Mouse (Mus musculus) embryonic fibroblast, embryonic 13.5 days (primary cell): ENCODE results near the gene Ubn2. TPM values are rescaled to one million over a fixed set of nuclear protein-coding genes. Genes with fewer than 3 reads are reported as not detected.

Experiments
- H3K27ac ChIP-seq: 2 replicates; pipeline ENCODE4 v1.5.1; 2012; ENCODE audit warnings: low read length, control low read depth, inconsistent platforms; ENCODE audit not compliant: insufficient read depth
- H3K4me1 ChIP-seq: 2 replicates; pipeline ENCODE4 v1.6.1; 2011; ENCODE audit warnings: low read length; ENCODE audit not compliant: control insufficient read depth, insufficient read depth
- H3K4me3 ChIP-seq: 2 replicates; pipeline ENCODE4 v1.5.1; 2011; ENCODE audit warnings: mild to moderate bottlenecking, control low read depth, low read length; ENCODE audit not compliant: insufficient read depth
- CTCF ChIP-seq: IDR thresholded peaks from 2 replicates; pipeline ENCODE4 v1.5.1; 2011; ENCODE audit warnings: mild to moderate bottlenecking, control low read depth, low read length, moderate library complexity, borderline replicate concordance; ENCODE audit not compliant: insufficient read depth
- POLR2A ChIP-seq: IDR thresholded peaks from 2 replicates; pipeline ENCODE4 v1.6.1; 2011; ENCODE audit warnings: low read depth, mild to moderate bottlenecking, control low read depth, low read length, moderate library complexity
- polyA plus RNA-seq: library from polyadenylated mRNA; stranded (reverse); fragments of >200 nt; gene quantifications from 2 replicates; pipeline ENCODE4 v1.2.4, GENCODE M21; 2011; ENCODE audit warnings: low read depth; ENCODE audit not compliant: missing spikeins, insufficient read length

Ubn2 gene
- polyA plus RNA-seq, 1 experiment: 30.1 TPM

DNA sequence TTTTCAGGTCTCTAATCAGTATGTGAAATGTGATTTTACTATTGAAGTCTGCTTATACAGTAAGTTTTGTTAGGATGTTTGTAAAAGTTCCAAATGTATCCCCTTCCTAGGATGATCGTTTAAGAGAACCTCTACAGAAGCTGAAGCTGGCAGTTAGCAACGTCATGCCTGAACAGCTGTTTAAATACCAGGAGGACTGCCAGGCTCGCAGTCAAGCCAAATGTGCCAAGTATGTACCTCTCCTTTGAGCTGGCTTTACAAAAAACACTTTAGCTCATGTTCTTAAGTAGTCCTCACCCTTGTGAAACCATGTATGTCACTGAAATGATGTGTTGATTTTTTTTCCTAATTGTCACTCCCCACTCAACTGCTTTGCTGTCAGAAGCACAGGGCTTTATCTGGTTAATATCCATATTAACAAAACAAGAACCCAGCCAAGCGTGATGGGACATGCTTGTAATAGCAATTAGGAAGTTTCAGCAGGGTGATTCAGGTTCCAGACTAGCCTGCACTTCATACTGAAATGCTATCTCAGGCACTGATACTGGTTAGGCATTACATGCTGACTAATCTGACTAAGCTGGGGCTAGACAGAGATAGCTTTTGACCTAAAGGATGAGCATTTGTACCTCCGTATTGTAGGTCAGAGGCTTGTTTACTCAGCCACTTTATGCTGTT lies 48.1 kb downstream of the Ubn2 start:
- TF ChIP-seq CTCF (no peak), POLR2A (no peak)
- H3K4me1 ChIP-seq: no peaks in the 10 kb centered on the region
- no peak overlapping the region for H3K27ac ChIP-seq
- H3K4me3 ChIP-seq: no peak overlapping the region

DNA sequence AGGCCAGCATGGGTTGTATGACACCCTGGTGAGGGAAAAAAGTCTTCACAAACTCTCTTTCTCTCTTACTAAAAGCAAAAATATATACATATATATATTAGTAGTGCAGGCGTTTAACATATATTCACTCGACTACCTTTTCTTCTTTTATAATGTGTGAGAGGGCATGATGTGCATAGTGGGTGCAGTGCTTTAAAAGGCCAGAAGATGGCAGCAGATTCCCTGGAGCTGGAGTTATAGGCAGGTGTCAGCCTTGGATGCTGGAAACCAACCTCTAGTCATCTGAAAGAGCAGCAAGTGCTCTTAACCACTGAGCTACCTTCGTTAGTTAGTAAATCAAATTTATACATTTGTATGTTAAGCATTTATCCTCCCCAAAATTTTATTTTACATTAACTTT lies 58.8 kb downstream of the Ubn2 start:
- TF ChIP-seq POLR2A (no peak), CTCF (peak; percentile 51; the same call in 1 of the 2 replicates)
- no peaks in the 10 kb centered on the region for H3K4me1 ChIP-seq
- no peak overlapping the region for H3K27ac ChIP-seq
- no peak overlapping the region for H3K4me3 ChIP-seq

DNA sequence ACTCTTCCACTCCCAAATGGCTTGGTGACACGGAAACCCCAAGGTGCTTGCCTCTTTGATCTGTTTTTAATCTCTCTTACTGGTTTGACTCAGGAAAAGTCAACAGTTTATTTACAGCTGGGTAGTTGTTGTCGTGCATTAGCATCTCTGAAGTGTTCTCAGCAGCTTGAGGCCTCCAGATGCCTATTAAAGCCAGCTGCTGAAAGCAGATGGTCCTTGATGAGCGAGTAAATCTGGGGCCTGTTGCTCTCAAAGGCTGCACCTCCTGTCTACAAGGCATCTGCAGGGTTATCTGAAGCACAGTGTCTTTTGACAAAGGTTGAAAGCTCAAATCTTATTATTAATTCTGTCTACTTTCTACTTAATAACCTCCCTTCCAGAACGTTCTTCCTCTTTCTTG lies 61.9 kb downstream of the Ubn2 start:
- H3K4me1 ChIP-seq: no peaks in the 10 kb centered on the region
- H3K27ac ChIP-seq: no peak overlapping the region
- no peak overlapping the region for H3K4me3 ChIP-seq
- TF ChIP-seq CTCF: no peak
- no peak for TF ChIP-seq POLR2A

DNA sequence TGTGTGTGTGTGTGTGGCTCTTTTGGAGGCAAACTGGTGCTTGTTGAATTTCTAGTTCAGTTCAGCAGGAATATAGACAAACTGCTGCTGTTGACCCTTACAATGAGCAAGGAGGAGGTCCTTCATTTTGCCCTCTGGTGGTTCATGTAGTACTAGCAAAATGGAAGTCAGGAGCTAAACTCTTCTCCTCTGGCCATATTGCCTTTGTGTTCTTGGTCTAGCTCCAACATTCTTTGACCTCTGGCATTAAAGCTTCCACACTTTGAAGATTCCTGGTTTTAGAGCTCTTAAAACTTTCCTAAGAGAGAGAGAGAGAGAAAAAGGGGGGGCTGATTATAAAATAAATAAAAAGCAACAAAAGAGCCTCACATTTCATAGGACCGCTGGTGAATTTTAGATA lies 78.3 kb downstream of the Ubn2 start:
- TF ChIP-seq CTCF: no peak
- no peak for TF ChIP-seq POLR2A
- Histone ChIP-seq H3K4me3 (no peak overlapping the region), H3K27ac (no peak overlapping the region), H3K4me1 (no peaks in the 10 kb centered on the region)

DNA sequence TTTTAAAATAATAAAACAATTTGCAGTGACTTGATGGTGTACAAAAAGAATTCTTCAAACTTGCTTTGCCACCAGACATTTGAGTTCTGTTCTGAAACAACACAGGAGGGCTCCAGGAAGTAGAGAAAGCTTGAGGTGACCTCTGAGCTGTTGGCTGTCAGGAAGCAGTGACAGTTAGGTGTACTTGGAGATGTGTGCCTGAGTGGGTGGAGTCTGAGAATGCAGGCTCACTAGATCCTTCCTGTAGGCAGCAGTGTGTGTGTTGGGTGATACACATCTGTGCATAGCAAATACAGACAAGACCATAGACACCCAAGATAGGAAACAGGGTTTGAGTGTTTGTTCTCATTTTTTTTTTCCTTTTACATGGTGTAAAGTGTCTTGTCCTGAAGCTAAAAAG lies 79.1 kb downstream of the Ubn2 start:
- Histone ChIP-seq H3K27ac (no peak overlapping the region), H3K4me1 (no peaks in the 10 kb centered on the region), H3K4me3 (no peak overlapping the region)
- TF ChIP-seq CTCF (no peak), POLR2A (no peak)

DNA sequence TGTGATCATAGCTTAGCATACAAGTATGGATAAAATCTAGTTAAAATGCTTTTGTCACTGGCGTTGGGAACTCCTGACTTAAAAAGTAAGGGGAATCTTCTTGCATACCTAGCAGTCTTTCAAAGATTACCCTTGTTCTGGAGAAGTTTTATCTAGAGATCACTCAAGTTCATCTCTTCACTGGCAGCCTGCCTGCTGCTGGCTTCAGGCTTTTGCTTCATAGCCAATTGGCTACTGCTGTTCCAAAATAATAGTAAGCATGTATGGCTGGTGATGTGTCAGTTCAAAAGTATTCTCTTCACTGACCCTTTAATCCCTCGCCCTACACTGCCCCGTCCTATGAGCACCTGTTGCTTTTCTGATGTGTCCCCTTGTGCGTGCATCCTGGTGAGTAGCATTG lies 81.5 kb downstream of the Ubn2 start:
- TF ChIP-seq CTCF (no peak), POLR2A (no peak)
- Histone ChIP-seq H3K4me3 (no peak overlapping the region), H3K27ac (no peak overlapping the region), H3K4me1 (no peaks in the 10 kb centered on the region)

DNA sequence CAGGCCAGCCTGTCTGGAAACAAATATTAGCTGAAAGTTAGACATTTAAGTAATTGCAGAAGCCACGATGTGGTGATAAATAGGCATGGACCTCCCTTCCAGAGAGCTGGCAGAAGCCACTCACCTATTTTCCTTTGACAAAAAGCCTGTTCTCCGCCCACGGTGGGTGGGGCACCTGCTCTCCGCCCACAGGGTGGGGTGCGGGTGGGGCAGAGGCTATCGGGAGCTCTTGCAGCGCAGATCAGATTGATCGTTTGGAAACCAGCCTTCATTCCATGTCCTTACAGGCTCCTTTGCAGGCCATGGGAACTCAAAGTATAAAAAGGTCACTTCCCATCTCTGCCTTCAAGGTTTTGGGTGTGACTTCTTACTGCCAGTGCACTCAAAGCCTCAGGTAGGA lies 90.1 kb downstream of the Ubn2 start:
- Histone ChIP-seq H3K4me1 (no peaks in the 10 kb centered on the region), H3K4me3 (no peak overlapping the region), H3K27ac (no peak overlapping the region)
- TF ChIP-seq POLR2A: no peak
- no peak for TF ChIP-seq CTCF

- H3K4me1 ChIP-seq: peaks cover 8% of the 10 kb centered on the region
- TF ChIP-seq POLR2A (no peak), CTCF (no peak)
- no peak overlapping the region for H3K27ac ChIP-seq
- no peak overlapping the region for H3K4me3 ChIP-seq
These were observed 97.6 kb downstream of the Ubn2 start for GRCm38 (mm10) chr6:38531211-38531820.

DNA sequence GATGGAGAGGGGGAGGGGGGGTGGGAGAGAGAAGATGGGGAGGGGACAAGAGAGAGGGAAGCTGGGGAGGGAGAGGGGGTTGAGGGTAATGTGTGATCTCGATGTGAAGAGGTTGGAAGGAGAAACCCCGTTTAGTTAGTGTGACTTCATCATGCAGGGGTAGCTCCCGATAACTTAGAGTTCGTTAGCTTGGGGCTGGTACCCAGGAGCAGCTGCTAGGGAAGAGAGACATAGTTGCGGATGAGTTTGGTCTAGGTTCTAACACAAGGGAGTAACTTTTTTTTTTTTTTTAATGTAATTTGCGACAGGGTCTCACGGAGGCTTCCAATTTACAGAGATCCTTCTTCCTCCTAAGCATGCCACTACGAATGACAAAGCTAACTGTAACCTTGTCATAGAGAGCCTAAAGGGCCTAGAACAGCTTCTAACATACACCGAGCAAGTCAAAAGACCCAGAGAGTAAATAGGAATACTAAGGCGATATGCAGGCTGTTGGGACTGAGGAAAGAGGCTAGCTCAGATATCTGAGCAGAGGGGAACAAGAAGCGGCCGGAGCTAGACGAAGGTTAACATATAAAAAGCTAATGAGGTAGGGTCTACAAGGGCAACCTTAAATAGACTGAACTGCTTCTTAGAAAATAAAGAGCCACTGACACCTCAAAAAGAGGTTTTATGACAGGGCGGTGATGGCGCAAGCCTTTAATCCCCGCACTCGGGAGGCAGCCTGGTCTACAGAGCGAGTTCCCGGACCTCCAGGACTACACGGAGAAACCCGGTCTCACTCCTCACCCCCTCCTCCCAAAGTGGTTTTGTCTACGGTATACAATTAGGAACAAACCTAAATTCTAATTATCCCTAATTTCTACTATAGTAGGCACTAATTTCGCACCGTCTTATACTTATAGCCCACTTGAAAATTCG lies 99.0 kb downstream of the Ubn2 start:
- TF ChIP-seq CTCF: no peak
- peak; percentile 20; the same call in 1 of the 2 replicates for TF ChIP-seq POLR2A
- peak overlapping the region; percentile 73 for H3K4me3 ChIP-seq
- peak overlapping the region; percentile 70 for H3K27ac ChIP-seq
- H3K4me1 ChIP-seq: peaks cover 8% of the 10 kb centered on the region
